Mouse (Mus musculus) forebrain, embryonic 11.5 days (tissue): Measurements from ENCODE around the gene Arhgap24. TPM values are rescaled to one million over a fixed set of nuclear protein-coding genes. Genes with fewer than 3 reads are reported as not detected.
"Not testable (repeated sequence)": the region's sequence is repeated elsewhere in the genome, so short reads cannot be mapped to it uniquely, and the experiment has no call there.

Experiments used
- ATAC-seq: fragments of 200-750 bp; cut with Nextera tagmentation; replicated peaks from 2 replicates; pipeline ENCODE4 v1.8.0; 2017; ENCODE audit warnings: moderate TSS enrichment; ENCODE audit not compliant: low FRiP score
- DNase-seq: peaks from one replicate; pipeline ENCODE4 v3.0.0-alpha.2; 2017; ENCODE audit warnings: low spot score
- H3K27ac ChIP-seq: fragments of 300-500 bp; sonication (generic); 2 replicates; pipeline ENCODE4 v1.5.1; 2014; ENCODE audit warnings: low read depth, low read length
- H3K27me3 ChIP-seq: fragments of 300-500 bp; sonication (generic); 2 replicates; pipeline ENCODE4 v1.6.1; 2014; ENCODE audit warnings: mild to moderate bottlenecking, low read length, mixed read lengths; ENCODE audit not compliant: control insufficient read depth, insufficient read depth
- H3K36me3 ChIP-seq: fragments of 300-500 bp; sonication (generic); 2 replicates; pipeline ENCODE4 v1.6.1; 2014; ENCODE audit warnings: mild to moderate bottlenecking, low read length, moderate library complexity, mixed read lengths; ENCODE audit not compliant: control insufficient read depth, insufficient read depth
- H3K4me1 ChIP-seq: fragments of 300-500 bp; sonication (generic); replicated peaks from 2 replicates; pipeline ENCODE4 v1.6.1; 2014; ENCODE audit warnings: low read length, mixed read lengths; ENCODE audit not compliant: control insufficient read depth, insufficient read depth
- H3K4me2 ChIP-seq: fragments of 300-500 bp; sonication (generic); 2 replicates; pipeline ENCODE4 v1.6.1; 2014; ENCODE audit warnings: low read depth, mild to moderate bottlenecking, low read length, moderate library complexity, mixed read lengths; ENCODE audit not compliant: severe bottlenecking
- H3K4me3 ChIP-seq: fragments of 300-500 bp; sonication (generic); 2 replicates; pipeline ENCODE4 v1.5.1; 2014; ENCODE audit warnings: low read depth, low read length
- H3K9ac ChIP-seq: fragments of 300-500 bp; sonication (generic); 2 replicates; pipeline ENCODE4 v1.6.1; 2014; ENCODE audit warnings: low read length
- H3K9me3 ChIP-seq: fragments of 300-500 bp; sonication (generic); 2 replicates; pipeline ENCODE4 v1.6.1; 2016; ENCODE audit warnings: low read length, mixed read lengths; ENCODE audit not compliant: control insufficient read depth
- WGBS: fragments of 180-500 bp; shearing (Covaris S2); extraction: QIAGEN DNeasy Blood & Tissue Kit; methylation state at CpG from one replicate; pipeline ENCODE4 v1.1.7; 2014; 5-methylcytosine and 5-hydroxymethylcytosine counted together
- polyA plus RNA-seq: library from polyadenylated mRNA; unstranded; fragments of >200 nt; fragmentation: Nextera tagmentation; extraction: Ambion mirVana; gene quantifications from 2 replicates; pipeline ENCODE4 v1.2.1, GENCODE M21; 2014

The Arhgap24 gene
- polyA plus RNA-seq, 1 experiment from 2014 or later: 1.9 TPM

GRCm38 (mm10) chr5:102845800-102846199 lies 364.6 kb downstream of the Arhgap24 start:
- Histone ChIP-seq H3K4me2 (peak overlapping the region; percentile 69), H3K9ac (no peak overlapping the region), H3K27me3 (no peaks in the 10 kb centered on the region), H3K4me3 (peak overlapping the region; percentile 38), H3K27ac (no peak overlapping the region), H3K36me3 (no peaks in the 10 kb centered on the region), H3K9me3 (no peaks in the 10 kb centered on the region), H3K4me1 (peaks cover 2% of the 10 kb centered on the region; the same call in 1 of the 2 replicates)
- WGBS: 14% methylated on average over 11 of the region's 11 CpGs
- DNase-seq (no peak), ATAC-seq (no peak)

DNA sequence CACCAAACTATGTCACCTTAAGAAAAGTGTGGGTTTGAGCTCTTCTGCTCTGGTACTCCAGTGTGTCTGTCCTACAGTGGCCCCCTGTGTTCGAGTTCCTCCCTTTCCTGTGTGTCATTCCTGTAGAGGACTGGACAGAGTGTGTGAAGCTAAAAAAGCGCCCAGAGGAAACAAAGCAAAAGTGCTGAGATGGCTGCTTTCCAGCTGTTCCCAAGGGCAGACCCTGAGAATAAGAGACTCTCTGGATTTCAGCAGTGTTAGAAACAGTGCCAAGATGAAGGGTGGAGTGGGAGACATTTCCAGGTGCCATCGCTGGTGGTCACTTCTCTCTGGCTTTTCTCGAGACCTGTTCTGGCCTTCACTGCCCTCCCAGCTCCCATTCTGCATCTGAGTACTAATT lies 366.7 kb downstream of the Arhgap24 start:
- Histone ChIP-seq H3K9ac (no peak overlapping the region), H3K9me3 (no peaks in the 10 kb centered on the region), H3K4me3 (no peak overlapping the region), H3K4me1 (peaks cover 2% of the 10 kb centered on the region; the same call in 1 of the 2 replicates), H3K4me2 (no peak overlapping the region), H3K36me3 (no peaks in the 10 kb centered on the region), H3K27me3 (no peaks in the 10 kb centered on the region), H3K27ac (no peak overlapping the region)
- ATAC-seq (no peak), DNase-seq (no peak)
- whole genome bisulfite sequencing: 70% methylated on average over 4 of the region's 4 CpGs

DNA sequence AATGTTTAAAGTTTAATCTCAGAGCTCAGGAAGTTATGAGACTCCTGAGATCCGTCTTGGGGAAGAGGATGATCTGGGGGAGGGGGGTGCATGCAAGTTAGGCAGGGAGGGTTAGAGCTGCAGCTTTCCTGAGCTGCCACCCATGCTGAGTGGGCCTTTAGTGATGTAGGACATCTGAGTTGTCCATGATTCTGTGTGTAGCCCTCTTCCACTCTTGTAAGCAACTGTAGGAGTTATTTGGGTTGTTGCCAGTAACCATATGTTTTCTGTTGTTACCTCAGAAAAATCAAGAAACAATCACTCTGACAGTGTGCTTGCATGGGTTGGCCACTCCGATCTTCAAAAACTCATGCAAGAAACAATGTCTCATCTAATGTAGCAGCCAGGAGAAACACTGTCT lies 370.6 kb downstream of the Arhgap24 start:
- H3K4me1 ChIP-seq: no peaks in the 10 kb centered on the region
- ATAC-seq (no peak), DNase-seq (no peak)
- 86% methylated on average over 2 of the region's 2 CpGs for WGBS
- H3K4me3 ChIP-seq: no peak overlapping the region
- H3K27me3 ChIP-seq: no peaks in the 10 kb centered on the region
- H3K4me2 ChIP-seq: no peak overlapping the region
- no peaks in the 10 kb centered on the region for H3K9me3 ChIP-seq
- no peak overlapping the region for H3K9ac ChIP-seq
- H3K36me3 ChIP-seq: no peaks in the 10 kb centered on the region
- H3K27ac ChIP-seq: no peak overlapping the region

- no peaks in the 10 kb centered on the region for H3K27me3 ChIP-seq
- 87% methylated on average over 1 of the region's 1 CpGs for WGBS
- no peak for ATAC-seq
Observed at GRCm38 (mm10) chr5:102853750-102854149, 372.6 kb downstream of the Arhgap24 start.

DNA sequence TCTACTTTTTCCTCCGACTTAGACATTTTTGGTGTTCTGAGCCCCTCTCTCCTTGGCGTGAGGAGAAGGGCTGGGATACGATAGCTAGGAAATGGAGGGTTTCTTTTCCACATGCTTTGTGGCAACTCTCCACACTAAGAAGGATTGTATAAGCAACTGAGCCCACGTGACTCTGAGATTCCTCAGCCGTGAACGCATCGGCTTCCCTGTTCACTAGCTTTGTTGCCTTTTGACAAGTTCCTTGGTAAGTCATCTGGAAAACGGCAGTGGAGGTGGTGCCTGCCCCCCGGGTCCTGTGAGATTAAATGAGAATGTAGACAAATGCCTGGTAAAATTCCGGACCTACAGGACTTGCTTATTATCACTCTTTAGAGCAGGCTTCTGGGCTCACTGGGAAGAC lies 374.6 kb downstream of the Arhgap24 start:
- H3K4me2 ChIP-seq: peak overlapping the region; percentile 24; the same call in 1 of the 2 replicates

More at GRCm38 (mm10) chr5:102853750-102854149, 372.6 kb downstream of the Arhgap24 start:
- Histone ChIP-seq H3K4me2 (no peak overlapping the region), H3K9me3 (no peaks in the 10 kb centered on the region), H3K4me3 (no peak overlapping the region), H3K9ac (no peak overlapping the region), H3K4me1 (no peaks in the 10 kb centered on the region), H3K36me3 (no peaks in the 10 kb centered on the region), H3K27ac (no peak overlapping the region)
- DNase-seq: no peak

GRCm38 (mm10) chr5:102858047-102858446 lies 376.9 kb downstream of the Arhgap24 start:
- H3K27ac ChIP-seq: no peak overlapping the region
- H3K4me3 ChIP-seq: no peak overlapping the region

More for the DNA sequence above, 374.6 kb downstream of the Arhgap24 start:
- 20% methylated on average over 10 of the region's 10 CpGs for WGBS
- H3K4me3 ChIP-seq: no peak overlapping the region
- DNase-seq (peak; percentile 60), ATAC-seq (peak; percentile 87)
- H3K27ac ChIP-seq: no peak overlapping the region
- no peaks in the 10 kb centered on the region for H3K27me3 ChIP-seq
- H3K4me1 ChIP-seq: no peaks in the 10 kb centered on the region
- H3K9me3 ChIP-seq: no peaks in the 10 kb centered on the region
- no peak overlapping the region for H3K9ac ChIP-seq
- no peaks in the 10 kb centered on the region for H3K36me3 ChIP-seq

GRCm38 (mm10) chr5:102859749-102860148 lies 378.6 kb downstream of the Arhgap24 start:
- Histone ChIP-seq H3K4me1 (no peaks in the 10 kb centered on the region), H3K27me3 (no peaks in the 10 kb centered on the region), H3K9me3 (no peaks in the 10 kb centered on the region), H3K9ac (no peak overlapping the region), H3K36me3 (no peaks in the 10 kb centered on the region), H3K4me3 (no peak overlapping the region), H3K4me2 (no peak overlapping the region), H3K27ac (no peak overlapping the region)
- no peak for DNase-seq
- ATAC-seq: no peak
- 94% methylated on average over 11 of the region's 11 CpGs for WGBS

More at GRCm38 (mm10) chr5:102858047-102858446, 376.9 kb downstream of the Arhgap24 start:
- Histone ChIP-seq H3K4me2 (no peak overlapping the region), H3K4me1 (no peaks in the 10 kb centered on the region), H3K9me3 (no peaks in the 10 kb centered on the region), H3K27me3 (no peaks in the 10 kb centered on the region), H3K9ac (no peak overlapping the region), H3K36me3 (no peaks in the 10 kb centered on the region)
- ATAC-seq (no peak), DNase-seq (no peak)

DNA sequence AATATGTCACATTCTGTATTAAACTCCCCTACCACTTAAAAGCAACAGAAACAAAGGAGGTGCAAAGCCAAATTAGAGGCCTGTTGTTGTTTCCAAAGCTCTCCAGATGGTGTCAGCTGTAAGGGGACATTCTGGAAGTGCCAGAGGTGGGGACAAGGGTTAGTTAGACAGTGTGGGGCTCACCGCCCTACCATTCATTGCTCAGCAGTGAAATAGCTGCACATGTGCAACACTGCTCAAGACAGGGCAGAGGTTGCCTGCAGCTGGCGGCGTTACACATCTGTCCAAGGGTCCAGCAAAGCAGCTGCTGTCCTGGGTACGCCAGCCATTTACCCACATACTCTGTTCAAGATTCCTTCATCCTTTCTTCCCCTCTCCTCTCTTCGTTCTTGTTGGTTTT lies 387.0 kb downstream of the Arhgap24 start:
- Histone ChIP-seq H3K27ac (no peak overlapping the region), H3K4me3 (no peak overlapping the region), H3K9me3 (no peaks in the 10 kb centered on the region), H3K9ac (no peak overlapping the region), H3K27me3 (no peaks in the 10 kb centered on the region), H3K36me3 (no peaks in the 10 kb centered on the region), H3K4me2 (no peak overlapping the region), H3K4me1 (no peaks in the 10 kb centered on the region)
- no peak for DNase-seq
- ATAC-seq: no peak
- 52% methylated on average over 5 of the region's 5 CpGs for WGBS

GRCm38 (mm10) chr5:102872996-102873395 lies 391.8 kb downstream of the Arhgap24 start:
- not testable (repeated sequence) for H3K4me1 ChIP-seq, DNase-seq, H3K27me3 ChIP-seq, H3K9me3 ChIP-seq, H3K27ac ChIP-seq, ATAC-seq, H3K4me2 ChIP-seq, H3K9ac ChIP-seq, H3K36me3 ChIP-seq, H3K4me3 ChIP-seq
- WGBS: 91% methylated on average over 8 of the region's 9 CpGs
